Mouse (Mus musculus): ENCODE data around the gene Zbtb17.

Gene Zbtb17

GRCm38 (mm10) chr4:141425484-141426479, 18.7 kb upstream of the Zbtb17 start:
- DNase-seq (ENCODE audit: low read depth) = peak; percentile 88

GRCm38 (mm10) chr4:141426796-141427745, 17.4 kb upstream of the Zbtb17 start:
- DNase-seq (ENCODE audit: low read depth) = peak; percentile 62

GRCm38 (mm10) chr4:141427921-141428320, 16.5 kb upstream of the Zbtb17 start:
- no peak for DNase-seq (ENCODE audit: low read depth)

GRCm38 (mm10) chr4:141429381-141429780, 15.1 kb upstream of the Zbtb17 start:
- no peak for DNase-seq (ENCODE audit: low read depth)

- DNase-seq (ENCODE audit: low read depth) = no peak
Measured at GRCm38 (mm10) chr4:141429847-141430246, 14.6 kb upstream of the Zbtb17 start.

- DNase-seq (ENCODE audit: low read depth) = no peak
Measured at GRCm38 (mm10) chr4:141430997-141431396, 13.5 kb upstream of the Zbtb17 start.

GRCm38 (mm10) chr4:141432666-141433065, 11.8 kb upstream of the Zbtb17 start:
- DNase-seq (ENCODE audit: low read depth) = no peak

- DNase-seq (ENCODE audit: low read depth) = no peak
Measured at GRCm38 (mm10) chr4:141433191-141433590, 11.3 kb upstream of the Zbtb17 start.

GRCm38 (mm10) chr4:141435974-141436373, 8.5 kb upstream of the Zbtb17 start, which contains the start of gene Srarp:
Gene Srarp (minus strand): TSS chr4:141436105.
- no peak for DNase-seq (ENCODE audit: low read depth)

- no peak for DNase-seq (ENCODE audit: low read depth)
Measured at GRCm38 (mm10) chr4:141439083-141439803, 5.2 kb upstream of the Zbtb17 start.

- no peak for DNase-seq (ENCODE audit: low read depth)
Measured at GRCm38 (mm10) chr4:141440877-141441276, 3.6 kb upstream of the Zbtb17 start.

GRCm38 (mm10) chr4:141443641-141444429, 619 bp upstream of the Zbtb17 start:
- no peak for DNase-seq (ENCODE audit: low read depth)

- DNase-seq (ENCODE audit: low read depth) = no peak
Measured at GRCm38 (mm10) chr4:141445328-141445720, 870 bp downstream of the Zbtb17 start.

- no peak for DNase-seq (ENCODE audit: low read depth)
Measured at GRCm38 (mm10) chr4:141446211-141446610, 1.8 kb downstream of the Zbtb17 start.

- no peak for DNase-seq (ENCODE audit: low read depth)
Measured at GRCm38 (mm10) chr4:141451251-141451650, 6.8 kb downstream of the Zbtb17 start.

GRCm38 (mm10) chr4:141451916-141452450, 7.5 kb downstream of the Zbtb17 start:
- DNase-seq (ENCODE audit: low read depth) = no peak

- no peak for DNase-seq (ENCODE audit: low read depth)
Measured at GRCm38 (mm10) chr4:141454581-141455350, 10.3 kb downstream of the Zbtb17 start.

- no peak for DNase-seq (ENCODE audit: low read depth)
Measured at GRCm38 (mm10) chr4:141455526-141455925, 11.1 kb downstream of the Zbtb17 start.

GRCm38 (mm10) chr4:141456193-141456938, 11.9 kb downstream of the Zbtb17 start:
- no peak for DNase-seq (ENCODE audit: low read depth)

Data from fibroblast of lung, adult 2 months (primary cell).